Mouse (Mus musculus) left cerebral cortex, adult 8-10 months (tissue): ENCODE data around the gene Trappc6b. TPM values are rescaled to one million over a fixed set of nuclear protein-coding genes. Genes with fewer than 3 reads are reported as not detected.

Experiments
- total RNA-seq, 4 experiments: library from RNA; stranded (reverse); gene quantifications; 2 replicates each; pipeline ENCODE4 v1.2.4; 2022

Gene Trappc6b
- total RNA-seq, 4 experiments from 2014 or later: 118 to 140 (median 127) TPM

Other genes with a start within 250 kb of the Trappc6b start
- gene Sec23a, start 49.5 kb downstream of the Trappc6b start, total RNA-seq: 100 to 1,000 TPM in 1 of 4 experiments, 10 to 100 TPM in 3; 95.5 to 102 (median 98.2) TPM
- gene Gemin2, start 48.1 kb downstream of the Trappc6b start, total RNA-seq: 1 to 10 TPM; 5.9 to 7.2 (median 6.5) TPM
- gene Pnn, start 5.4 kb upstream of the Trappc6b start, total RNA-seq: 10 to 100 TPM; 43.1 to 57.8 (median 49.0) TPM
- 10 to 100 TPM; 41.9 to 48.6 (median 44.1) TPM for gene Mia2, start 34.3 kb upstream of the Trappc6b start, total RNA-seq
- 10 to 100 TPM; 61.8 to 74.9 (median 63.7) TPM for gene Fbxo33, start 158.3 kb upstream of the Trappc6b start, total RNA-seq